Mouse (Mus musculus): ENCODE measurements around the gene Banp.

The Banp gene

DNA sequence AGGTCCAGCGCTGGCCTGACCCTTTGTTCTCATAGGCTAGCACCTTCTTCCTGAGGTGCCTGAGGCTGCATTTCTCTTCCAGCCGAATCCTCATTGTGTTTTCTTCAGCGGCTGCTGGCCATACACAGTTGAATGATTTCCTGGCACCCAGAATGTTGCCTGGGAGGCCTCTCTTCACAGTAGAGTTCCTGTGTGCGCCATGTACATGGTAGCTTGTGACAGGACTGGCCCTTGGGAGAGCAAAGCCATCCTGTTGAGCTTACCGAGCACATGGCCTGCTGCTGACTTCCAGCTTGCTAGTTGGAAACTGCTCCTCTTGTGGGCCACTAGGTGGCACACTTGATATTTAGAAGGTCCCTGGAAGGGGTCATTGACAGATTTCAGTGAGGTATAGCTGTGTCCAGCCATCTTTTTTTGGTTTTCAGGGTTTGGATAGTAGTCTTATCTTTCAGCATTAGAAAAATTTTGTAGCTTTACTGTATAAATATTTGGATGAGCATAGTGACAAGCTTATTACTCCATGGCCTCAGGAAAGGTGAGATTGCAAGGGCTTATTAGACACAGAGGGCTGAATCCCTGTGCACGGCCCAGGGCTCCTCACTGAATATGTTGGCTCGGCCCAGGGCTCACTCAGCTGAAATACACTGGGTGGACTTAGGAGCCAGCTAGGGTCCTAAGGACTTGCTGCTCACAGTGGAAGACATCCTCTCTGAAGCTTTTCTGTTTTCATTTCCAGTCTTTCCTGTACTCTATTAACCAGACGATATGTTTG is 28.5 kb downstream of the Banp start:
- no peak for DNase-seq (ENCODE audit: extremely low read depth, insufficient read length, low spot score)

DNA sequence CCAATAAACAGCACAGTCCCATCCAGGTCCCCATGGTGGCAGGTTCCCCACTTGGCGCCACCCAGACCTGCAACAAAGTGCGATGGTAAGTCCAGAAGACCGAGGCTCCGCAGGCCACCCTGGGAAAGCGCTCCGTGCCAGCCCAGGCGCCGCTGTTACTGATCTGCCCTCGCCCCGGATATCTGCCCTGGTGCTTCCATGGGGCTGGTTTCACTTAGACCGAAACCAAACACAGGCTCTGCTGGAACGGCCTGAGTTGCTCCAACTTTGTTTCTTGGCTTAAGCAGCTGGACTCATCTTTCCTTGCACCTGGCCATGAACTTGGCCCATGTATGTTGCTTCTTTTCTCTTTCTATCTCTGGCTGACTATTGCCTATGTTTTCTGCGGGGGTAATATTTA is 29.1 kb downstream of the Banp start:
- DNase-seq (ENCODE audit: extremely low read depth, insufficient read length, low spot score) = no peak

GRCm38 (mm10) chr8:121980792-121981519 is 31.4 kb downstream of the Banp start:
- no peak for DNase-seq (ENCODE audit: extremely low read depth, insufficient read length, low spot score)

DNA sequence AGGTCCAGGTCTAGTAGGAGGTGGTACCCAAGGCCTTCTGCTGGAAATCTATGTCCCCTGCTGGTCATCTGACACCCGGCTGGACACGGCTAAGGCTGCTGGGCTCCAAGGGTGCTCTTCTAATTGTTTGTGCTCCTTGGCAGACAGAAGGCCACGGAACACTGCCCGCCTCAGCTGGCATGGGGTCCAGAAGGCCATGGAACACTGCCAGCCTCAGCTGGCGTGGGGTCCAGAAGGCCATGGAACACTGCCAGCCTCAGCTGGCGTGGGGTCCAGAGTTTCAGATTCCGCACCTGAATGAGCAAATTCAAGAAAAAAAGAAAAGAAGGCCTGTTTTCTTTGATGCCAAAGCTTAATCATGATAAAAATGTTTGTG is 32.0 kb downstream of the Banp start:
- no peak for DNase-seq (ENCODE audit: extremely low read depth, insufficient read length, low spot score)

DNA sequence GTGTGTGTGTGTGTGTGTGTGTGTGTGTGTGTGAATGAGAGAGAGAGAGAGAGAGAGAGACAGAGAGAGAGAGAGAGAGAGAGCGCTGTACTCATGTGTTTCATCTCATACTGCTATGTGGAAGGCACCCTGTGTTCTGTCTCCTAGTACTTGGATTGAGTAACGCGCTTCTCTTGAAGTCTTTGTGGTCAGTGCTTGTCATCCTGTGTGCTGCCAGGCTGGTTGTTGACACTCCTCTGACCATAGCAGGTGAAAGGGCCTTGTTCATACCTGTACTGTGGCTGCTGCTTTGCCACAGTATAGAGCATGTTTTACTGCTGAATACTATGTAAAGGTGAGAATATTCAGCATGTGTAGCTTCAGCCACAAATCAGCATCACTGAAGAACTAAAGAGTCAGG is 36.1 kb downstream of the Banp start:
- no peak for DNase-seq (ENCODE audit: extremely low read depth, insufficient read length, low spot score)

GRCm38 (mm10) chr8:121987892-121988291 is 38.3 kb downstream of the Banp start:
- no peak for DNase-seq (ENCODE audit: extremely low read depth, insufficient read length, low spot score)

GRCm38 (mm10) chr8:121990506-121991255 is 41.1 kb downstream of the Banp start:
- peak; percentile 71 for DNase-seq (ENCODE audit: extremely low read depth, insufficient read length, low spot score)

- no peak for DNase-seq (ENCODE audit: extremely low read depth, insufficient read length, low spot score)
Observed at GRCm38 (mm10) chr8:121991611-121992010, 42.1 kb downstream of the Banp start.

DNA sequence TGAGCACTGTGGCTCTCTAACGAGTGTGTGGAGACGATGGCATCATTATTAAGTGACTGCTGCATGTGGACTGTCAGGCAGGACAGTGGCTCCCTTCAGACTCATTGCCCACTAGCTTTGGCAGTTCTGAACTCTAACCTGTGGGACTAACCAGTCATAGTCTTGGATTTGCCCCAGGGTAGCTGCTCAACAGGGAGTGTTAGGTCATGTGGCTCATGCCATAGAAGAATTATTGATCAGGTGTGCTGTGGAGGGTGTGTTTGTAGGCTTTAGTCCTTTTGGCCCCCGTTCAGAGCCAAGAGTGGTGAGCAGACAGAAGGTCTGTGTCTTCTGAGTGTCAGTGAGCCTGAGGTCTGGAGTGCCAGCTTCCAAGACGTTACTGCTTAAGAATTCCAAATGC is 43.4 kb downstream of the Banp start:
- DNase-seq (ENCODE audit: extremely low read depth, insufficient read length, low spot score) = no peak

GRCm38 (mm10) chr8:121995112-121995511 is 45.6 kb downstream of the Banp start:
- DNase-seq (ENCODE audit: extremely low read depth, insufficient read length, low spot score) = no peak

- no peak for DNase-seq (ENCODE audit: extremely low read depth, insufficient read length, low spot score)
Observed at GRCm38 (mm10) chr8:121995895-121996294, 46.3 kb downstream of the Banp start.

- DNase-seq (ENCODE audit: extremely low read depth, insufficient read length, low spot score) = no peak
Observed at GRCm38 (mm10) chr8:121998631-121999030, 49.1 kb downstream of the Banp start.

GRCm38 (mm10) chr8:121999211-121999610 is 49.7 kb downstream of the Banp start:
- DNase-seq (ENCODE audit: extremely low read depth, insufficient read length, low spot score) = no peak

DNA sequence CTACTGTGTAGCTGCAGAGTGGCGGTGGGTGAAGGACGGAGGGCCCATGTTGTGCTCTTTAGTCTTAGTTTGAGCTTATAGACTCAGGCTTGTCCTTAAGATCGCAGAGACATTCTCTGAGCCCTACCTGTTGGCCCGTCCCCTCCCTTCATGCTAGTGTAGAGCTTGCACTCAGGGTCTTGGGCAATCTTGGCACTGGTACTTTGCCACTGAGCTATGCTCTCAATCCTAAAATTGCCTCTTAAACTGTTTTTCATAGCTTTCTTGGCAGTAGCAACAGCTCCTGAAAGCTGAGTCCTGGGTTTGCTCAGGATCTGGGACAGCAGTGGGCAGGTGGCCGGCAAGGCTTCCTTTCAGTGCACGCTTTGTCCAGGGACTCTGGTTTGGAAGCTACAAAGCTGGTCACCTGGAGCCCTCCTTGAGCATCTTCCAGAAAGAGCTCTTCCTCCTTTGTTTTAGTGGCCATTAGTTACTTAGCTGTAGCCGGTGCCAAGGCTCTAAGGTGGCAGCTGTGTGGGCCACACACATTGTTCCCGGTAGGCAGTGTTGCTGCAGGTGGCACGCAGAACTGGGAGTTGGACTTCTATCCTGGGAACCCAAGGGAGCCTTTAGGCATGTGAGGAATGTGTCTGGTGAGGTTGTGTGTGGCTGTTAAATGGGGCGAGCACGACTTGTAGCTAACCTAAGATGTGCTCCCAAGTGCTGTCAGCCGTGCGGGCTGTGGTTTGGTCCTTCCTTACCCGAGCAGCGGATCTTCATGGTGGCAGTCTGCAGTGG is 52.0 kb downstream of the Banp start:
- DNase-seq (ENCODE audit: extremely low read depth, insufficient read length, low spot score) = no peak

- DNase-seq (ENCODE audit: extremely low read depth, insufficient read length, low spot score) = no peak
Observed at GRCm38 (mm10) chr8:122003646-122004045, 54.1 kb downstream of the Banp start.

DNA sequence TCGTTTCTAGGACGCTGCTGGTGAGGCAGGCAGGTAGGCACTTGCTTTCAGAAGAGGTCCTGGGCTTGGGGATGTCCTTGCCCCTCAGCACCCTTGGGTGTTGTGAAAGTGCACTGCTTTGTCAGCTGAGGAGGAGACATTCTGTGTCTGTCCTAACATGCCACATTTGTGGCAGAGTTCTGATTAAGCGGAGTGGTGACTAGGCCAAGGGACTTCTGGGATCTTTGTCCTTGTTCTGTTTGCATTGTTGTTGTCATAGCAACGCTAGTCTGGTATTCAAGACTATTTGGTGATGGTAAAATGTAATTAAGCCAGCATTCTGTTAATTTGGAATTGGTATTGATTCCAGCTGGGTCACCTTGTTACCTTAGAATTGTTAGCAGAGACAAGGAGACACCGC is 54.6 kb downstream of the Banp start:
- DNase-seq (ENCODE audit: extremely low read depth, insufficient read length, low spot score) = no peak

DNA sequence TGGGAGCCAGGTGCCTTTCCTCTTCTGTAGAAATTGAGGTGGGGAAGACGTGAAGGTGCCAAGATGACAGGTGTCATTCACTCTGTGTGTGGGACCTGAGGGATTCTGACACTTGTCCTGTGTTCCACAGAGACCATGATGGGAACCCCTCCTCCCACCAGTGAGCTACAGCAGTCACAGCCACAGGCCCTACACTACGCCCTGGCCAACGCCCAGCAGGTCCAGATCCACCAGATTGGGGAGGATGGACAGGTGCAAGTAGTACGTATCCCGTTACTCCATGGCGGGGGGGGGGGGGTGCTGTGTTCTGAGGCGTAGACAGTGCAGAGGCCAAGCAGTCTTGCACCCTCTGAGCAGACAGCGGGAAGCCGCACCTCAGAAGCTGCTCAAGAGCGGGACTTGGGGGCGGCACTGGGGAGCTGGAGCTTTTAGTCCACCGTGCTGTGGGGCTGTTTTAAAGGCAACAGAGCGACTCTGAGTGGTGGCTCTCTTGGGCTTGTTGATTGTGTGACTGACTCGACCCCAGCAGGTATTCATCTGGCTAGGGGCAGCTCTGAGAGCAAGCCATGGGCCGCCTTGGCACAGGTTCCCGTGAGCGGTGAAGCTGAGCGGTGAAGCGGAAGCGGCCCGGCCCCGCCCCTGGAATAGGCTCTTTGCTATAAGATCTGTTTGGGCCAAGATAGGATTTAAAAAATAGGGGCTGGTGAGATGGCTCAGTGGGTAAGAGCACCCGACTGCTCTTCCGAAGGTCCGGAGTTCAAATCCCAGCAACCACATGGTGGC is 56.1 kb downstream of the Banp start:
- DNase-seq (ENCODE audit: extremely low read depth, insufficient read length, low spot score) = no peak

DNA sequence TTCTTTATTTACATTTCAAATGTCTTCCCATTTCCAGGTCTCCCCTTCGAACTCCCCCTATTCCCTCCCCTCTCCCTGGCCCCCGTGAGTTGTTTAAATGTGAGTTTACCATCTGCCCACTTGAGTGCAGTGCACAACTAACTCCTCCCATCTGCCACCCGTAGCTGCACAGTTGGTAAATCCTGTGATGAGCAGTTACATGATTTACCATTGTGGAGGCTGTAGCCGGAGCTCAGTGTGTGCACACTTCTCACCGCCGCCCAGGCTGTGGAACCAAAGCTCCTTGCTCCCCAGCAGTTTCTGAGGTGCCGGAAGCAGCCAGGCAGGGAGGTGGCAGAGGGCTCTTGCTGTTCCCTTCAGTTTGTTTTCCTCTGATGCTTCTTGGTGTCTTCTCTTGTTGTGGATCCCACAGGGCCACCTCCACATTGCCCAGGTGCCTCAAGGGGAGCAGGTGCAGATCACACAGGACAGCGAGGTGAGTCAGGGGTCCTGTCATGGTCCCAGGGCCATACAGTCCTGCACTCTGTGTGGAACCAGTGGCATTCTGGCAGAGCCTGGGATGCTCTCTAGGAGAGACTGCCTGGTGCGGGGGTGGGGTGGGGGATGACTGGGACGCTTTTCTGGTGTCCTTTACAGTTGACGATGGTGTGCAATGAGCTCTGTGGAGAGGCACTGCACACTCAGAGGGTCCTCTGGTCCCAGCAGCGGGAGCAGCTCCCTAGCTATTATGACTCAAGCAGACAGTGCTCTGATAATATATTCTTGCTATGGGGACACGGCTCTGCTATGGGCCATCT is 57.3 kb downstream of the Banp start:
- no peak for DNase-seq (ENCODE audit: extremely low read depth, insufficient read length, low spot score)

GRCm38 (mm10) chr8:122008395-122008794 is 58.8 kb downstream of the Banp start:
- DNase-seq (ENCODE audit: extremely low read depth, insufficient read length, low spot score) = no peak
